Mouse (Mus musculus) cerebellum, adult 11 months (tissue): ENCODE data around the gene Tet3.

Experiments used
- DNase-seq: peaks from one replicate; pipeline ENCODE4 v3.0.0; 2022

Tet3 gene

GRCm38 (mm10) chr6:83412854-83413401 is 46.0 kb downstream of the Tet3 start:
- DNase-seq, result no peak

GRCm38 (mm10) chr6:83412362-83412853 is 46.5 kb downstream of the Tet3 start:
- DNase-seq, result no peak

- DNase-seq, result no peak
Observed at GRCm38 (mm10) chr6:83411635-83412361, 47.1 kb downstream of the Tet3 start.

- DNase-seq, result no peak
Observed at GRCm38 (mm10) chr6:83410046-83410706, 48.7 kb downstream of the Tet3 start.

- DNase-seq, result no peak
Observed at GRCm38 (mm10) chr6:83408510-83408909, 50.4 kb downstream of the Tet3 start.

GRCm38 (mm10) chr6:83405511-83406064 is 53.3 kb downstream of the Tet3 start:
- DNase-seq, result no peak

- no peak for DNase-seq
Observed at GRCm38 (mm10) chr6:83404571-83404970, 54.3 kb downstream of the Tet3 start.

- no peak for DNase-seq
Observed at GRCm38 (mm10) chr6:83403481-83403880, 55.4 kb downstream of the Tet3 start.

- no peak for DNase-seq
Observed at GRCm38 (mm10) chr6:83399790-83400189, 59.1 kb downstream of the Tet3 start.

- DNase-seq, result no peak
Observed at GRCm38 (mm10) chr6:83397728-83398127, 61.2 kb downstream of the Tet3 start.

GRCm38 (mm10) chr6:83396711-83397110 is 62.2 kb downstream of the Tet3 start:
- no peak for DNase-seq

GRCm38 (mm10) chr6:83395544-83396229 is 63.2 kb downstream of the Tet3 start:
- DNase-seq, result no peak

GRCm38 (mm10) chr6:83394122-83394521 is 64.8 kb downstream of the Tet3 start:
- DNase-seq, result no peak

GRCm38 (mm10) chr6:83392166-83392780 is 66.6 kb downstream of the Tet3 start:
- no peak for DNase-seq

GRCm38 (mm10) chr6:83385569-83386090 is 73.3 kb downstream of the Tet3 start:
- DNase-seq, result no peak

- DNase-seq, result no peak
Observed at GRCm38 (mm10) chr6:83381510-83382491, 77.1 kb downstream of the Tet3 start.

- DNase-seq, result no peak
Observed at GRCm38 (mm10) chr6:83373704-83374300, 85.1 kb downstream of the Tet3 start.

GRCm38 (mm10) chr6:83371350-83371749 is 87.5 kb downstream of the Tet3 start:
- DNase-seq, result no peak

- peak; percentile 63 for DNase-seq
Observed at GRCm38 (mm10) chr6:83370316-83370965, 88.4 kb downstream of the Tet3 start.

GRCm38 (mm10) chr6:83363075-83363474 is 95.8 kb downstream of the Tet3 start:
- DNase-seq, result no peak
